Mouse (Mus musculus) embryonic fibroblast, embryonic 13.5 days (primary cell): ENCODE measurements around the gene Esr2.

Source experiments
- CTCF ChIP-seq: IDR thresholded peaks from 2 replicates; pipeline ENCODE4 v1.5.1; 2011; ENCODE audit warnings: mild to moderate bottlenecking, control low read depth, low read length, moderate library complexity, borderline replicate concordance; ENCODE audit not compliant: insufficient read depth
- POLR2A ChIP-seq: IDR thresholded peaks from 2 replicates; pipeline ENCODE4 v1.6.1; 2011; ENCODE audit warnings: low read depth, mild to moderate bottlenecking, control low read depth, low read length, moderate library complexity

GRCm38 (mm10) chr12:76190940-76191339, 13.9 kb upstream of the Esr2 start:
- TF ChIP-seq CTCF: no peak
- TF ChIP-seq POLR2A: no peak
